Mouse (Mus musculus): ENCODE measurements at regions not wholly inside any gene's neighbourhood (a gene's known extent, or its start where the extent isn't known, plus 50 kb on each side); places are given as distances from the start of the nearest gene placed in this dataset.

DNA sequence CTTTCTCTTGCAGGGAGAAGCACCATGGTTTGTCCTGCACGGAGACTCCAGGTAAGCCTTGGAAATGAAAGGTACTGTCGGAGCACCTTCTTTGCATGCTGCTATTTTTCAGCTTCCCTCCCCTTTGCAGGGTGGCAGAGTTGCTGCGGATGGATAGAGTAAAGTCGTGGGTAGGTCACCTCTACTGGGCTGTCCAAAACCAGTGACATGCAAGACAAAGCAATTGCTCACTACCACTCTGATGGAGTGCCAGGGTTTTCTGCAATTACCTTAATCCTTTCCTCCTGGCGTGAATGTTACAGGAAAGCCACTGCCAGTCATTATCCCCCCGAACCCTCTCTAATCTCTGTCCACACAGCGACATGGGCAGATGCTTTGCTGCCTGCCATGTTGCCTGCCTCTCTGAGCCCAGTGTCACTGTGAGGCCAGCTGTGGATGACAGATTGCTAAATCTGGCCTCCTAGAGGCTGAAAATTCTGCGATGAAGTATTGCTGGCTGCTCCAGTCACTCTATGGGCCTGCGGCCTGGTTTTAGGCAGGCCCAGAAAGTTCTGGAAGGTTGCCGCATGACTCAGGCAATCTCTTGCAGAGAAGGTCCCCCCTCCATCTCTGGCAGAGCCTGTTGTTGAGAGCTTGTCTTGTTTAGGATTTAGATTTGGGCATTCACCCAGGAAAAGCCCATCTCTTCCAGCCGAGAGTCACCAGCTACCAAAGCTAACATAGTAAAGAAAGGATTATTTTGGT is 54.1 kb upstream of the Sod3 start:
- DNase-seq = no peak

DNA sequence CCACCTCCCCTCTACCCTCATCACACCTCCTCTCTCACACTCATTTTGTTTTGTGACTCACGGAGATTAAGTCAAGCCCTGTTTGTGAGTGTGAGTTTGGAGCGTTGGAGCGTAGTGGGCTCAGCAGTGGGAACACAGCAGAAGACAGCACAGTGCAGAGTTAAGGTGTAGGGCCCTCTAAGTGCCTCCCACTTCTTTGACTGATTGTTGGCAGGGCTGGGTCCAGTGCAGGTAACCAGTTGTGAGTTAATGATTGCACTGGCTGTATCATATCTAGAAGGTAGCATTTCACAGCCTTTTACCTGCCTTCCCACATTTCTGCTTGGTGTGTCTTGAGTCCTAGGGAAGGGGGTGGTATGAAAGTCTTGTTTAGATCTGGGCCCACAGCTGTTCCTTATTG is 67.3 kb upstream of the Sod3 start:
- DNase-seq = no peak

DNA sequence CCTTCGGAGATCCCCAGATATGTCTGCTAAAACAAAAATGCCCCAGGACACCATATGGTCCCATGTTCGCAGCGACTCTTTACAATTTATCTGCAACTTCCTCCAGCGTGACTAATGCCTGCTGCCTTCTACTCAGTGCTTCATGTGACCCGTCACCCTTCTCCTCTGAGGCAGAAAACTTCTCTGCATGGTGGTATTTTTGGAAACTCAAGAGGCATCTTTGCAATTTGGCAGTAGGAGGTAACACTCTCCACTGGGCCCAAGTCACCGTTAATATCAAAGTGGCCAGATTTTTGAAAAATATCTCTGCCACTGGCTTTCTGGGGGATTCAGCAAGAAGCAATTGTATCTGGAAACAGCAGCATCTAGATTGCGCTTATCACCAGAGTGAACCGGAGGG is 69.1 kb upstream of the Sod3 start:
- no peak for DNase-seq

DNA sequence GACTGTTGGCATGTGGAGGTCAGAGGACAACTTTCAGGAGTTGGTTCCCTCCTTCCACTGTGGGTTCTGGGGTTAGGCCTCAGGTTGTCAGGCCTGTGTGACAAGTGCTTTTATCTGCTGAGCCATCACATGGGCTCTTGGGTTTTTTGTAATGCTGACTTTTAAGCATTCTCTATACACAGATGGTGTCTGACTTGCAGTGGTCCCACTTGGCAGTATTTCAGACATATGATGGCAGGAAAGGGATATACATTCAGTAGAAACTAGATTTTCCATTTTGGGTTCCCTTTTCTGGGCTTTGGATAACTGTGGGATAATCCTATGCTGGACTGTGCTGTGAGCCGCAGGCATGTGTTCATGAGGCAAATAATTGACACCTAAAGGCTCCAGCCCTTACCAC is 75.3 kb upstream of the Sod3 start:
- DNase-seq = no peak

DNA sequence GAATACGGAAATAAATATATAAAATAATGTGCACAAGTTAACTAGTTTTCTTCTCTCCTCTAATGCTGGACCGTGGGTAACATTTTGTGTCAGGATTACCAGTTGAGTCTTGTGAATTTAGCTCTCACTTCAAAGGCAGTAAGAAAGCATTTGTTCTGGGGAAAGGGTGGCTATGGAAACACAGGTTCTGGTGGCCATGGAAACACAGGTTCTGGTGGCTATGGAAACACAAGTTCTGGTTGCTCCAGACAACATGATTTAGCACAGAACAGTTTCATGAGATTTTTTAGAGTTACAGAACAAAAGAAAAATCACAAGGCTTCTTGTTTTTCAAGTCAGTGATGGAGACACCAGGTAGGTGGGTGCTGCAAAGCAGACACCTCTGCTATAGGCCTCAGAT is 82.7 kb upstream of the Sod3 start:
- no peak for DNase-seq

DNA sequence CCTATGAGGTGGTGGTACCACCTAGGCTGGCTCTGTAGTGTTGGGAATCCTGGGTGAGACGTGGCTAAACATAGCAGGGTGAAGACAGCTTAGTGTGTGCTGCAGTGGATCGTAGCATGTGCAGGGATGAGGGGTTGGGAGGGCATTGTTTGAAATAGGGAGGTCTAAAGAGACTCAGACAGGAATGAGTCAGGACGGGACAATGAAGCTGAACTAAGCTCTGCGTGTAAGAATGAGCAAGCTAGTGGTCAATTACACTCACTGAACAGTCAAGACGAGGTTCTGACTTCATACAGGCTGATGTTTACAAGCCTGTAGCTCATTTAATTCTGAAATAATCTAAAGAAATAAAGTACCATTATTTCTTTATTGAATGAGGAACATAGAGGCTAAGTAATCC is 85.5 kb upstream of the Sod3 start:
- no peak for DNase-seq

DNA sequence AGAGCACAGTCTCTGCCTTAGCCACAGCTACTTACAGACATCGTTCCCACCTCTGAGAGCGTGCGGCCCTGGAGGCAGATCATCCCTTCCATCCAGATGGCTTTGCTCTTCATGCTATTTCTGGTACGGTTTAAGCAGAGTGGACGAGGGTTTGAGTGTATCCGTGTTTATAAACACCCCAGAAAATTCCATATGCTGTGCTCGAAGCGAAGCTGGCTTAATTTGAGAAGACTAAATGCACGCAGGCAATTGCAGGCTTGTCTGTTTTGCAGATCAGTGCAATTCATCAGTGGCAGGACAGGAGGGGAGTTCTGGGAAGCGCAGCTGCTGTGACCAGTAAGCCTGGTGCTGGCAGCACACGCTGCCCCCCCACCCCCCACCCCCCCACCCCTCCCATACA is 72.9 kb upstream of the Dhx15 start:
- DNase-seq = no peak

DNA sequence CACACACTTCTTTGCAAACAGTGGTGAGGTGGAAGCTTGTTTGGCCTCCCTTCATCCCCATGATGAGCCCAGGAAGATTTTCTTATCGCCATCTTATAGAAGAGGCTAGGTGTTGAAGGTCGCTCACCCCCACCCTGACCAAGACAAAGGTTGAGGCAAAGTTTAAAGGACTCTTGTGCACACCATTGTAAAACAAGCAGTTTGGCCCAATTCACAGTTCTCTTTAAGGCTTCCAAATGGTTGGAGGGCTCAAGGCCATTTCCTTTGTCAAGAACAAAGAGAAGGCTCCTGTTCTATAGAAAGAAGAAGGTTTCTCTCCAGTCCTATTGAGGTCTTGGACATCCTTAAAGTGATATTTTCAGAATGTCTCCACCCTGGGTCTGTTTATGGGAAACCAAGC is 67.8 kb upstream of the Dhx15 start:
- no peak for DNase-seq

DNA sequence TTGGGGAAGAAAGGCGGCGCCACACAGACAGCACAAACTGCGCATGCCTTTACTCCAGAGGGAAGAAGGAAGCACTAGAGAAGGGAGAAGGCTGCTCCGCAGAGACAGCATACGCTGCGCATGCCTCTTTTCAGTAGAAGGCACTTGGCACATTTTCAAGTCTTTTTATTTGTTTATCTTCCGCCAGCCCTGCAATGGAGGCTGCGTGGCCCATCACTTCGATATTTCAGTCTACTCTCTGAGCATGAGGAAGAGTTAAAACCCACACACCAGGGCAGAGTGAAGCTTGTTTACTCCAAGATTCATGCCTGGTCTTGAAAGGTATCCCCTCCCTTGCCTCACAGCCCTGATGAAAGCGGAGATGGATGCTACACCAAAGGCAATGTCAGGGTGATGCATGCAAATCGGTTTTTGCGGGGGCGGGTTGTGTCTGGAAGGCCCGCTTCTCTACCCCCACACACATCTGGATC is 64.3 kb upstream of the Dhx15 start:
- no peak for DNase-seq

DNA sequence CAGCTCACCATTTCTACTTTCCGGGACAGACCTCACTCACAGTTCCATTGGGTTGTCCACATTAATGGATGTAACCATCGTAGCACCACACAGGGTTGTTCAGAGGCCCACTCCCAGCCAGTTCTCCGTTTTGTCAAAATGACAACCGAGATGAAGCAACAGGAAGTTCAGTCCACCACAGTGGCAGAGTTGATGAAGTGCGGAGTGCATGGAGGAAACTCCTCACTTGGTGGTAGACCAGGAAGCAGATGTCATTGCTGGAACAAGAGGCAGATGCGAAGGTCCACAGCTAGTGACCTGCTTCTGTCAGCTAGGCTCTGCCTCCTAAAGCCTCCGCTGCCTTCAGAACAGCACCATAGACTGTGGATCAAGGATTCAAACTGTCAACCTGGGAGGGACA is 59.5 kb upstream of the Dhx15 start:
- DNase-seq = no peak

DNA sequence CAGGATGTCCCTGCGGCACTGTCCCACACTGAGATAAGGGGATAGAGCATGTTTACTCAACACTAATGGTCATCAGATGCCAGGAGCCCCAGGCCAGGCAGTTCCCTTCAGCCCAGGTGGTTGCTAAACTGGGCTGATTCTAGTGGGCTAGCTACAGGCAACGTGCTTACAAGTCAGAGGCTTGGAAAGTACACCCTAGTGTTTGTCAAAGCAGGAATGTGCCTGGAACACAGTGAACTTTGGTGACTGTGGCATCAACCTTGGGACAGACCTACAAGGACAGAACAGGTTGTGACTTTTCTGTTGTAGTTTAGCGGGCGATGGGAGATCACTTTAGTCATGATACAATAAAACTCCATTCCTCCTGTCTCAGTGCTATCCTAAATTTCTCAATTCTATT is 53.6 kb upstream of the Dhx15 start:
- no peak for DNase-seq

DNA sequence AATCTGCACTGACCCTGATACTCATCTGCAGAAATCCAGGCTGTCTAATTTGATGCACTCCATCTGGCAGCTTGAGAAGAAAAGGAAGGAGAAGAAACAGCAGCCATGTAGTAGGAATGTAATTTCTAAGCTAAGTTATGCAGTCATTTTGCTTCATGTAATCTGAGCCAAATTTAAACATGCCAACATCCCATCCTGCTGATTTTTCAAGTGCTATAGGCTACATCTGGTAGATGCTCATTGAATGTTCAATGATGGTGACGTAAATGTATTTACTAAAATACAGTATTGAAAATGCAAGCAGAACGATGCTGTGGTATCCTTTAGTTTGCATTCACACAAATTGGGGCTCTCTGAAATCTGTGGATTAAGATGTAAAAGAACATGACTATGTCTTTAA is 52.1 kb upstream of the Dhx15 start:
- no peak for DNase-seq

DNA sequence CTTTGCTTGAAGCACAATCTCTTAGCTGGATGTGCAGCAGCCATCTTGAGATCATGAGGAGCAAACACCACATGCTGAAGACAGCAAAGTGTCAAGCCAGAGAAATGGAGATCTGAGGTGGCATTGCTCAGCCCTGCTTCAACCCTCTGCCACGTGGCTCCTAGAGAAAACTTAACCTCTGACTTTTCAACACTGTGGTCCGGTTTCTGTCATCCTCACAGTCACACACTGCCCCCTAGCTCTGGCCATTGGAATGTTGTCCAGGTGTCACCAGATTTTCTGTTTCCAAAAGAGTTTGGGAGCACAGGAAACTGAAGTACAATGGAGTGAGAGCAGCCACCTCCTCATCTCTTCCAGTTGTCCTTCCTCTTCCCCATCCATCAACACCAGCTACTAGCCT is 50.2 kb upstream of the Dhx15 start:
- DNase-seq = peak; percentile 15 to 23
